Mouse (Mus musculus) heart, adult 8-10 months (tissue): ENCODE measurements around the gene 4930579F01Rik. TPM values are rescaled to one million over a fixed set of nuclear protein-coding genes. Genes with fewer than 3 reads are reported as not detected.

Experiments used
- total RNA-seq, 4 experiments: library from RNA; stranded (reverse); gene quantifications; 2 replicates each; pipeline ENCODE4 v1.2.4; 2022

4930579F01Rik gene
- total RNA-seq, 4 experiments from 2014 or later = not detected

Other genes starting within 250 kb of the 4930579F01Rik start
- 1 to 10 TPM; 5.5 to 9.2 (median 6.6) TPM for gene Dapp1, start 212.3 kb downstream of the 4930579F01Rik start, total RNA-seq
- gene 1110002E22Rik, start 128.8 kb downstream of the 4930579F01Rik start, total RNA-seq = 10 to 100 TPM; 40.6 to 58.5 (median 50.8) TPM
- gene Gm5105, start 126.4 kb downstream of the 4930579F01Rik start, total RNA-seq = 1 to 10 TPM in 2 of 4 experiments, under 1 TPM in 2; 0.76 to 1.6 (median 1.1) TPM
- gene Trmt10a, start 50.4 kb downstream of the 4930579F01Rik start, total RNA-seq = 1 to 10 TPM; 1.1 to 1.9 (median 1.6) TPM
- gene Mttp, start 48.9 kb downstream of the 4930579F01Rik start, total RNA-seq = 1 to 10 TPM; 6.6 to 8.4 (median 7.4) TPM
- under 1 TPM; 0.11 to 0.81 (median 0.47) TPM for gene Adh7, start 23.9 kb upstream of the 4930579F01Rik start, total RNA-seq
- gene Adh1, start 67.2 kb upstream of the 4930579F01Rik start, total RNA-seq = 10 to 100 TPM; 26.8 to 55.8 (median 33.1) TPM
- not detected for gene Adh6a, start 119.5 kb upstream of the 4930579F01Rik start, total RNA-seq
- gene Adh6b, start 147.9 kb upstream of the 4930579F01Rik start, total RNA-seq = 1 to 10 TPM; 1.2 to 2.7 (median 1.6) TPM
- gene Adh4, start 221.6 kb upstream of the 4930579F01Rik start, total RNA-seq = not detected
- gene Adh5, start 249.3 kb upstream of the 4930579F01Rik start, total RNA-seq = 10 to 100 TPM; 79.6 to 88.4 (median 83.5) TPM